Mouse (Mus musculus) kidney, embryonic 14.5 days (tissue): ENCODE results near the gene Cant1. TPM values are rescaled to one million over a fixed set of nuclear protein-coding genes. Genes with fewer than 3 reads are reported as not detected.
A peak's percentile ranks its signal among the peaks of the same experiment; 100 is the strongest.

ENCODE experiments used
- ATAC-seq: fragments of 200-750 bp; cut with Nextera tagmentation; 2 replicates; pipeline ENCODE4 v1.8.0; 2017; ENCODE audit warnings: moderate number of reproducible peaks, mild to moderate bottlenecking, moderate TSS enrichment, moderate library complexity; ENCODE audit not compliant: low FRiP score, low TSS enrichment
- H3K27ac ChIP-seq: fragments of 300-500 bp; sonication (generic); 2 replicates; pipeline ENCODE4 v1.5.1; 2014; ENCODE audit warnings: low read depth, mild to moderate bottlenecking, low read length, moderate library complexity, mixed read lengths
- H3K27me3 ChIP-seq: fragments of 300-500 bp; sonication (generic); 2 replicates; pipeline ENCODE4 v1.6.1; 2014; ENCODE audit warnings: mild to moderate bottlenecking, low read length; ENCODE audit not compliant: control insufficient read depth, insufficient read depth
- H3K36me3 ChIP-seq: fragments of 300-500 bp; sonication (generic); 2 replicates; pipeline ENCODE4 v1.6.1; 2014; ENCODE audit warnings: low read length, mixed read lengths; ENCODE audit not compliant: control insufficient read depth, insufficient read depth
- H3K4me1 ChIP-seq: fragments of 300-500 bp; sonication (generic); 2 replicates; pipeline ENCODE4 v1.6.1; 2014; ENCODE audit warnings: low read length, mixed read lengths; ENCODE audit not compliant: control insufficient read depth, insufficient read depth
- H3K4me2 ChIP-seq: fragments of 300-500 bp; sonication (generic); replicated peaks from 2 replicates; pipeline ENCODE4 v1.6.1; 2014; ENCODE audit warnings: low read depth, mild to moderate bottlenecking, low read length
- H3K4me3 ChIP-seq: fragments of 300-500 bp; sonication (generic); 2 replicates; pipeline ENCODE4 v1.5.1; 2014; ENCODE audit warnings: mild to moderate bottlenecking, low read length
- H3K9ac ChIP-seq: fragments of 300-500 bp; sonication (generic); 2 replicates; pipeline ENCODE4 v1.6.1; 2014; ENCODE audit warnings: low read depth, mild to moderate bottlenecking, low read length, moderate library complexity
- H3K9me3 ChIP-seq: fragments of 300-500 bp; sonication (generic); 2 replicates; pipeline ENCODE4 v1.6.1; 2016; ENCODE audit warnings: low read length; ENCODE audit not compliant: control insufficient read depth
- WGBS: fragments of 180-500 bp; shearing (Covaris S2); extraction: QIAGEN DNeasy Blood & Tissue Kit; methylation state at CpG from one replicate; pipeline ENCODE4 v1.1.7; 2014; 5-methylcytosine and 5-hydroxymethylcytosine counted together
- polyA plus RNA-seq: library from polyadenylated mRNA; unstranded; fragments of >200 nt; fragmentation: Nextera tagmentation; extraction: Ambion mirVana; gene quantifications from 2 replicates; pipeline ENCODE4 v1.2.1, GENCODE M21; 2014

The Cant1 gene
- polyA plus RNA-seq, 1 experiment from 2014 or later: 24.1 TPM

- no peak overlapping the region for H3K27ac ChIP-seq
- WGBS: 78% methylated on average over 2 of the region's 2 CpGs
- no peak for ATAC-seq
- no peaks in the 10 kb centered on the region for H3K36me3 ChIP-seq
- no peak overlapping the region for H3K4me3 ChIP-seq
- H3K9me3 ChIP-seq: no peaks in the 10 kb centered on the region
- H3K27me3 ChIP-seq: no peaks in the 10 kb centered on the region
- H3K4me1 ChIP-seq: no peaks in the 10 kb centered on the region
- H3K4me2 ChIP-seq: no peak overlapping the region
- no peak overlapping the region for H3K9ac ChIP-seq
These were observed 34.1 kb upstream of the Cant1 start for GRCm38 (mm10) chr11:118452955-118453354.

- H3K36me3 ChIP-seq: no peaks in the 10 kb centered on the region
- H3K4me1 ChIP-seq: no peaks in the 10 kb centered on the region
- H3K9me3 ChIP-seq: no peaks in the 10 kb centered on the region
- H3K9ac ChIP-seq: no peak overlapping the region
- H3K27ac ChIP-seq: no peak overlapping the region
- H3K4me3 ChIP-seq: no peak overlapping the region
- no peaks in the 10 kb centered on the region for H3K27me3 ChIP-seq
- ATAC-seq: no peak
- 88% methylated on average over 6 of the region's 6 CpGs for WGBS
- no peak overlapping the region for H3K4me2 ChIP-seq
These were observed 32.3 kb upstream of the Cant1 start for GRCm38 (mm10) chr11:118451211-118451610.

- Histone ChIP-seq H3K4me2 (no peak overlapping the region), H3K36me3 (no peaks in the 10 kb centered on the region), H3K9ac (no peak overlapping the region), H3K4me1 (no peaks in the 10 kb centered on the region), H3K27ac (no peak overlapping the region), H3K27me3 (no peaks in the 10 kb centered on the region), H3K9me3 (no peaks in the 10 kb centered on the region), H3K4me3 (no peak overlapping the region)
- no peak for ATAC-seq
- WGBS: 88% methylated on average over 8 of the region's 8 CpGs
These were observed 29.5 kb upstream of the Cant1 start for GRCm38 (mm10) chr11:118448385-118448784.

GRCm38 (mm10) chr11:118447346-118447745, 28.5 kb upstream of the Cant1 start:
- Histone ChIP-seq H3K36me3 (no peaks in the 10 kb centered on the region), H3K9ac (peak overlapping the region; percentile 23; the same call in 1 of the 2 replicates), H3K4me3 (no peak overlapping the region), H3K27ac (no peak overlapping the region), H3K9me3 (no peaks in the 10 kb centered on the region), H3K27me3 (no peaks in the 10 kb centered on the region), H3K4me2 (no peak overlapping the region), H3K4me1 (no peaks in the 10 kb centered on the region)
- no peak for ATAC-seq
- 61% methylated on average over 4 of the region's 4 CpGs for WGBS

GRCm38 (mm10) chr11:118445843-118446242, 27.0 kb upstream of the Cant1 start:
- ATAC-seq: no peak; the same call in 1 of the 2 replicates
- Histone ChIP-seq H3K4me2 (no peak overlapping the region), H3K9me3 (no peaks in the 10 kb centered on the region), H3K27ac (no peak overlapping the region), H3K4me3 (no peak overlapping the region), H3K27me3 (no peaks in the 10 kb centered on the region), H3K4me1 (no peaks in the 10 kb centered on the region), H3K9ac (no peak overlapping the region), H3K36me3 (no peaks in the 10 kb centered on the region)
- WGBS: 15% methylated on average over 3 of the region's 3 CpGs

GRCm38 (mm10) chr11:118443201-118443970, 24.5 kb upstream of the Cant1 start:
- H3K4me3 ChIP-seq: no peak overlapping the region
- WGBS: 36% methylated on average over 11 of the region's 11 CpGs
- H3K36me3 ChIP-seq: no peaks in the 10 kb centered on the region
- ATAC-seq: peak; percentile 28; the same call in 1 of the 2 replicates
- H3K4me1 ChIP-seq: 0 out of 2 replicates have a peak, but pooled peaks cover 11% of the 10 kb centered on the region
- no peaks in the 10 kb centered on the region for H3K27me3 ChIP-seq
- no peak overlapping the region for H3K9ac ChIP-seq
- H3K27ac ChIP-seq: no peak overlapping the region
- H3K4me2 ChIP-seq: no peak overlapping the region
- H3K9me3 ChIP-seq: no peaks in the 10 kb centered on the region

- Histone ChIP-seq H3K27ac (no peak overlapping the region), H3K9ac (no peak overlapping the region), H3K4me1 (0 out of 2 replicates have a peak, but pooled peaks cover 11% of the 10 kb centered on the region), H3K27me3 (no peaks in the 10 kb centered on the region), H3K36me3 (no peaks in the 10 kb centered on the region), H3K4me2 (no peak overlapping the region), H3K9me3 (no peaks in the 10 kb centered on the region), H3K4me3 (no peak overlapping the region)
- no peak for ATAC-seq
- 78% methylated on average over 13 of the region's 13 CpGs for WGBS
These were observed 23.8 kb upstream of the Cant1 start for GRCm38 (mm10) chr11:118442691-118443090.

GRCm38 (mm10) chr11:118438665-118439414, 20.0 kb upstream of the Cant1 start:
- Histone ChIP-seq H3K27ac (no peak overlapping the region), H3K9ac (no peak overlapping the region), H3K4me3 (no peak overlapping the region), H3K4me1 (peaks cover 14% of the 10 kb centered on the region; the same call in 1 of the 2 replicates), H3K27me3 (no peaks in the 10 kb centered on the region), H3K36me3 (no peaks in the 10 kb centered on the region), H3K4me2 (no peak overlapping the region), H3K9me3 (no peaks in the 10 kb centered on the region)
- 37% methylated on average over 11 of the region's 11 CpGs for WGBS
- no peak for ATAC-seq

- 56% methylated on average over 6 of the region's 6 CpGs for WGBS
- Histone ChIP-seq H3K9ac (no peak overlapping the region), H3K9me3 (no peaks in the 10 kb centered on the region), H3K36me3 (no peaks in the 10 kb centered on the region), H3K4me2 (no peak overlapping the region), H3K4me3 (no peak overlapping the region), H3K27ac (no peak overlapping the region), H3K4me1 (peaks cover 17% of the 10 kb centered on the region; the same call in 1 of the 2 replicates), H3K27me3 (no peaks in the 10 kb centered on the region)
- no peak for ATAC-seq
These were observed 17.6 kb upstream of the Cant1 start for GRCm38 (mm10) chr11:118436471-118436935.
